Mouse (Mus musculus): ENCODE data around the gene Olfr157. TPM values are rescaled to one million over a fixed set of nuclear protein-coding genes. Genes with fewer than 3 reads are reported as not detected.

Olfr157 gene
- polyA plus RNA-seq, 1 experiment from 2014 or later: not detected

Other genes starting within 250 kb of the Olfr157 start
- 45.4 and 60.1 TPM in 2 replicates for gene Npr2, start 208.3 kb downstream of the Olfr157 start, polyA plus RNA-seq (2016; fragmentation: Nextera tagmentation; extraction: Ambion mirVana)
- gene Spag8, start 186.6 kb downstream of the Olfr157 start, polyA plus RNA-seq (2016; fragmentation: Nextera tagmentation; extraction: Ambion mirVana): 2.7 and 3.0 TPM in 2 replicates
- gene Hint2, start 183.7 kb downstream of the Olfr157 start, polyA plus RNA-seq (2016; fragmentation: Nextera tagmentation; extraction: Ambion mirVana): 71.0 and 74.6 TPM in 2 replicates
- gene Tmem8b, start 171.2 kb downstream of the Olfr157 start, polyA plus RNA-seq (2016; fragmentation: Nextera tagmentation; extraction: Ambion mirVana): 11.8 and 14.2 TPM in 2 replicates
- 3.2 and 3.3 TPM in 2 replicates for gene Fam221b, start 171.1 kb downstream of the Olfr157 start, polyA plus RNA-seq (2016; fragmentation: Nextera tagmentation; extraction: Ambion mirVana)
- not detected in 2 replicates for gene Olfr70, start 139.4 kb downstream of the Olfr157 start, polyA plus RNA-seq (2016; fragmentation: Nextera tagmentation; extraction: Ambion mirVana)
- not detected in 2 replicates for gene Olfr71, start 129.9 kb downstream of the Olfr157 start, polyA plus RNA-seq (2016; fragmentation: Nextera tagmentation; extraction: Ambion mirVana)
- gene Hrct1, start 113.0 kb downstream of the Olfr157 start, polyA plus RNA-seq (2016; fragmentation: Nextera tagmentation; extraction: Ambion mirVana): 0.22 TPM in 1 of 2 replicates, not detected in the other
- not detected in 2 replicates for gene Spaar, start 110.2 kb downstream of the Olfr157 start, polyA plus RNA-seq (2016; fragmentation: Nextera tagmentation; extraction: Ambion mirVana)
- gene Olfr159, start 69.2 kb downstream of the Olfr157 start, polyA plus RNA-seq (2016; fragmentation: Nextera tagmentation; extraction: Ambion mirVana): not detected in 2 replicates
- not detected in 2 replicates for gene Olfr156, start 16.3 kb downstream of the Olfr157 start, polyA plus RNA-seq (2016; fragmentation: Nextera tagmentation; extraction: Ambion mirVana)
- not detected in 2 replicates for gene Olfr155, start 11.4 kb upstream of the Olfr157 start, polyA plus RNA-seq (2016; fragmentation: Nextera tagmentation; extraction: Ambion mirVana)
- 13.6 and 15.1 TPM in 2 replicates for gene Reck, start 35.3 kb upstream of the Olfr157 start, polyA plus RNA-seq (2016; fragmentation: Nextera tagmentation; extraction: Ambion mirVana)
- gene Glipr2, start 117.2 kb upstream of the Olfr157 start, polyA plus RNA-seq (2016; fragmentation: Nextera tagmentation; extraction: Ambion mirVana): 91.0 and 95.7 TPM in 2 replicates
- not detected in 2 replicates for gene Ccin, start 143.3 kb upstream of the Olfr157 start, polyA plus RNA-seq (2016; fragmentation: Nextera tagmentation; extraction: Ambion mirVana)
- gene Clta, start 164.3 kb upstream of the Olfr157 start, polyA plus RNA-seq (2016; fragmentation: Nextera tagmentation; extraction: Ambion mirVana): 277 and 293 TPM in 2 replicates
- 21.8 and 27.4 TPM in 2 replicates for gene Gne, start 244.0 kb upstream of the Olfr157 start, polyA plus RNA-seq (2016; fragmentation: Nextera tagmentation; extraction: Ambion mirVana)